Mouse (Mus musculus) liver, embryonic 14.5 days (tissue): ENCODE data around the gene Pde5a. TPM values are rescaled to one million over a fixed set of nuclear protein-coding genes. Genes with fewer than 3 reads are reported as not detected.

ENCODE experiments used
- ATAC-seq: fragments of 200-750 bp; cut with Nextera tagmentation; 2 replicates; pipeline ENCODE4 v1.8.0; 2017; ENCODE audit warnings: moderate number of reproducible peaks, mild to moderate bottlenecking, moderate library complexity; ENCODE audit not compliant: insufficient read depth
- DNase-seq, 3 experiments: peaks; one replicate each; pipeline ENCODE4 v3.0.0-alpha.2; 2012 to 2013; ENCODE audit warnings: low read depth in 3 of 3, low spot score in 3 of 3
- H3K27ac ChIP-seq: fragments of 300-500 bp; sonication (generic); 2 replicates; pipeline ENCODE4 v1.5.1; 2014; ENCODE audit warnings: moderate library complexity, mild to moderate bottlenecking, control low read depth, inconsistent platforms
- H3K27me3 ChIP-seq: fragments of 300-500 bp; sonication (generic); 2 replicates; pipeline ENCODE4 v1.6.1; 2014; ENCODE audit warnings: mild to moderate bottlenecking, low read length, moderate library complexity; ENCODE audit not compliant: control insufficient read depth, insufficient read depth
- H3K36me3 ChIP-seq: fragments of 300-500 bp; sonication (generic); replicated peaks from 2 replicates; pipeline ENCODE4 v1.6.1; 2014; ENCODE audit warnings: low read depth; ENCODE audit not compliant: control insufficient read depth, insufficient read depth
- H3K4me1 ChIP-seq, 2 experiments: fragments of 200-500 bp in 1 of 2; fragments of 300-500 bp in 1 of 2; sonication (generic) in 1 of 2; replicated peaks; 2 replicates each; pipeline ENCODE4 v1.6.1; 2012 to 2014; ENCODE audit warnings: antibody characterized with exemption in 1 of 2, inconsistent platforms in 1 of 2, low read length in 1 of 2; ENCODE audit not compliant: control insufficient read depth in 2 of 2, insufficient read depth in 2 of 2
- H3K4me2 ChIP-seq: fragments of 300-500 bp; sonication (generic); 2 replicates; pipeline ENCODE4 v1.6.1; 2014; ENCODE audit warnings: low read depth, mild to moderate bottlenecking, control low read depth, moderate library complexity
- H3K4me3 ChIP-seq, 2 experiments: fragments of 200-500 bp in 1 of 2; fragments of 300-500 bp in 1 of 2; sonication (generic) in 1 of 2; 2 replicates each; pipeline ENCODE4 v1.5.1; 2012 to 2014; ENCODE audit warnings: low read depth in 2 of 2, low read length in 2 of 2, mild to moderate bottlenecking in 2 of 2, control low read depth in 1 of 2, inconsistent platforms in 1 of 2, moderate library complexity in 1 of 2; ENCODE audit not compliant: insufficient read depth in 1 of 2
- H3K9ac ChIP-seq: fragments of 300-500 bp; sonication (generic); replicated peaks from 2 replicates; pipeline ENCODE4 v1.6.1; 2014; ENCODE audit warnings: mild to moderate bottlenecking, control low read depth, moderate library complexity
- H3K9me3 ChIP-seq: fragments of 300-500 bp; sonication (generic); 2 replicates; pipeline ENCODE4 v1.6.1; 2016; ENCODE audit warnings: low read length, mixed read lengths; ENCODE audit not compliant: control insufficient read depth
- CTCF ChIP-seq: IDR thresholded peaks from 2 replicates; pipeline ENCODE4 v1.5.1; 2016; ENCODE audit warnings: antibody characterized with exemption, low read depth, control low read depth
- EP300 ChIP-seq: IDR thresholded peaks from 2 replicates; pipeline ENCODE4 v1.6.1; 2016; ENCODE audit warnings: antibody characterized with exemption, low read depth
- WGBS: fragments of 180-500 bp; shearing (Covaris S2); extraction: QIAGEN DNeasy Blood & Tissue Kit; methylation state at CpG from one replicate; pipeline ENCODE4 v1.1.7; 2014; ENCODE audit not compliant: insufficient replicate concordance; 5-methylcytosine and 5-hydroxymethylcytosine counted together
- polyA plus RNA-seq, 2 experiments: library from polyadenylated mRNA; depleted of rRNA in 1 of 2; stranded (reverse) in 1 of 2; unstranded in 1 of 2; fragments of >200 nt; fragmentation: Nextera tagmentation in 1 of 2; extraction: Ambion mirVana in 1 of 2; gene quantifications; 2 replicates each; pipeline versions ENCODE4 v1.2.1 to v1.2.3; 2012 to 2014

Gene Pde5a
- polyA plus RNA-seq, 2 experiments: 1.0 to 1.5 TPM

DNA sequence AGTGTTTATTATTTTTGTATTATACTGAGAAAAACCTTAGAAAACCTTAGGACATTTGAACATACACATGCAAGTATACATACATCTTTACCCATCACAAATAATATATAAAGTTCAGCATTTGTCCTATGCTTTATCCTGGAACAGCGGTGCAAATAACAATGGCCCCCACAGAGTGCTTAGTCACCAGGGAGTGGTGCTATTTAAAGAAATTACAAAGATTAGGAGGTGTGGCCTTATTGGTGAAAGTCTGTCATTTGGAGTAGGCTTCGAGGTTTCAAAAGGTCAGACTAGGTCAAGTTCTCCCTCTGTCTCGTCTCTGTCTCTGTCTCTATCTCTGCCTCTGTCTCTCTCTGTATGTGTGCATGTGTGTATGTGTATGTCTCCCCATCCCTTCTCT is 32.9 kb upstream of the Pde5a start:
- TF ChIP-seq EP300 (no peak), CTCF (no peak)
- 31% methylated on average over 3 of the region's 3 CpGs for WGBS
- no peak overlapping the region for H3K4me3 ChIP-seq
- no peak overlapping the region for H3K4me2 ChIP-seq
- H3K27me3 ChIP-seq: no peaks in the 10 kb centered on the region
- no peak overlapping the region for H3K9ac ChIP-seq
- no peaks in the 10 kb centered on the region for H3K36me3 ChIP-seq
- H3K27ac ChIP-seq: no peak overlapping the region
- H3K9me3 ChIP-seq: no peaks in the 10 kb centered on the region
- ATAC-seq (no peak), DNase-seq (no peak)
- no peaks in the 10 kb centered on the region for H3K4me1 ChIP-seq

GRCm38 (mm10) chr3:122696672-122697071 is 32.1 kb upstream of the Pde5a start:
- ATAC-seq: no peak
- Histone ChIP-seq H3K9me3 (no peaks in the 10 kb centered on the region), H3K27ac (no peak overlapping the region), H3K9ac (no peak overlapping the region), H3K4me2 (no peak overlapping the region), H3K27me3 (no peaks in the 10 kb centered on the region), H3K36me3 (no peaks in the 10 kb centered on the region), H3K4me1 (no peaks in the 10 kb centered on the region), H3K4me3 (no peak overlapping the region)
- no peak for TF ChIP-seq EP300
- TF ChIP-seq CTCF: no peak
- DNase-seq: no peak
- WGBS: 62% methylated on average over 4 of the region's 4 CpGs

GRCm38 (mm10) chr3:122704209-122704608 is 24.5 kb upstream of the Pde5a start:
- no peaks in the 10 kb centered on the region for H3K36me3 ChIP-seq
- no peaks in the 10 kb centered on the region for H3K9me3 ChIP-seq
- H3K9ac ChIP-seq: no peak overlapping the region
- ATAC-seq: peak; percentile 60
- 8% methylated on average over 6 of the region's 6 CpGs for WGBS
- no peak overlapping the region for H3K4me3 ChIP-seq
- peak in 1 of 3 experiments; percentile 11 for DNase-seq
- TF ChIP-seq EP300 (no peak), CTCF (no peak)
- H3K4me2 ChIP-seq: no peak overlapping the region
- H3K27ac ChIP-seq: no peak overlapping the region
- no peaks in the 10 kb centered on the region for H3K27me3 ChIP-seq
- H3K4me1 ChIP-seq: no peaks in the 10 kb centered on the region; a peak in 1 of 4 replicates

DNA sequence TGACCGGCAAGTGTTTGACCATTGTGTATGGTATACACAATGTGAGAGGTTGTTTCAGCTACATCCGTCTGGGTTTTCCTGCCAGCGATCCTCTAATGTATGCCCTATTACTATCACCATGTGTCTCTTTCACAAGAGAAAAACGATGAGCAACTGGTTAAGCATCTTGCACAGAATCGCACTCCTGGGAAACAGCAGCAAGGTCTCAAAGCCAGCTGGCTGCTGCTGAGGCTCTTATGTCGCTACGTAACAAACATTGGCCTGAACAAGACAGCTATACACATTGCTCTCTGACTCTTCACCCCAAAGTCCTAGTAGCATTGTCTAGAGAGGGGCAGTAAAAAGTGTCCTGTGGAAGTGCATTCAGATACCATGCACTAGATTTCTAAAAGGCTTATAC is 23.5 kb upstream of the Pde5a start:
- Histone ChIP-seq H3K4me1 (no peaks in the 10 kb centered on the region; a peak in 1 of 4 replicates), H3K9me3 (no peaks in the 10 kb centered on the region), H3K4me2 (no peak overlapping the region), H3K27me3 (no peaks in the 10 kb centered on the region), H3K27ac (no peak overlapping the region), H3K4me3 (no peak overlapping the region), H3K36me3 (no peaks in the 10 kb centered on the region), H3K9ac (no peak overlapping the region)
- 76% methylated on average over 7 of the region's 7 CpGs for WGBS
- no peak for TF ChIP-seq CTCF
- TF ChIP-seq EP300: no peak
- DNase-seq (no peak), ATAC-seq (no peak)

- no peaks in the 10 kb centered on the region; a peak in 1 of 4 replicates for H3K4me1 ChIP-seq
- H3K9me3 ChIP-seq: no peaks in the 10 kb centered on the region
- H3K27me3 ChIP-seq: no peaks in the 10 kb centered on the region
- no peak overlapping the region for H3K4me2 ChIP-seq
- H3K9ac ChIP-seq: no peak overlapping the region
- DNase-seq (no peak), ATAC-seq (no peak)
- no peak overlapping the region for H3K4me3 ChIP-seq
- no peak for TF ChIP-seq EP300
- TF ChIP-seq CTCF: no peak
- no peaks in the 10 kb centered on the region for H3K36me3 ChIP-seq
- WGBS: 76% methylated on average over 6 of the region's 6 CpGs
- H3K27ac ChIP-seq: no peak overlapping the region
These were observed 20.3 kb upstream of the Pde5a start for GRCm38 (mm10) chr3:122708485-122708884.
